Mouse (Mus musculus) CH12.LX (cell line): ENCODE data around the gene Cwc22. TPM values are rescaled to one million over a fixed set of nuclear protein-coding genes. Genes with fewer than 3 reads are reported as not detected.

Source experiments
- DNase-seq: peaks from one replicate; pipeline ENCODE4 v3.0.0-alpha.2; 2013; ENCODE audit errors: extremely low read depth
- H3K27ac ChIP-seq: 2 replicates; pipeline ENCODE4 v1.5.1; 2012; ENCODE audit warnings: low read depth, mild to moderate bottlenecking, control low read depth, moderate library complexity; ENCODE audit not compliant: insufficient read depth
- H3K27me3 ChIP-seq: replicated peaks from 2 replicates; pipeline ENCODE3; 2012; ENCODE audit warnings: inconsistent platforms
- H3K36me3 ChIP-seq, 2 experiments: replicated peaks in 1 of 2; 2 replicates each; pipeline versions ENCODE3 to v1.6.1; 2012; ENCODE audit warnings: inconsistent platforms in 1 of 2, low read length in 1 of 2, mild to moderate bottlenecking in 1 of 2, mixed read lengths in 1 of 2, moderate library complexity in 1 of 2; ENCODE audit not compliant: control insufficient read depth in 1 of 2, insufficient read depth in 1 of 2
- H3K4me1 ChIP-seq, 2 experiments: 2 replicates each; pipeline ENCODE4 v1.6.1; 2012; ENCODE audit warnings: inconsistent platforms in 1 of 2, moderate library complexity in 1 of 2; ENCODE audit not compliant: insufficient read depth in 2 of 2, control insufficient read depth in 1 of 2
- H3K4me2 ChIP-seq: 2 replicates; pipeline ENCODE4 v1.6.1; 2012; ENCODE audit warnings: low read depth, mild to moderate bottlenecking, control low read depth; ENCODE audit not compliant: poor library complexity, insufficient read depth, severe bottlenecking
- H3K4me3 ChIP-seq, 3 experiments: fragments of 150-350 bp in 1 of 3; sonication (generic) in 1 of 3; replicated peaks in 1 of 3; 2 replicates each; pipeline versions ENCODE3 to v1.5.1; 2011 to 2012; ENCODE audit warnings: low read depth in 2 of 3, low read length in 2 of 3, mild to moderate bottlenecking in 2 of 3, moderate library complexity in 2 of 3, control low read depth in 1 of 3, improper control_type of control experiment in 1 of 3, inconsistent platforms in 1 of 3, mixed read lengths in 1 of 3; ENCODE audit not compliant: poor library complexity in 1 of 3
- H3K79me2 ChIP-seq: replicated peaks from 2 replicates; pipeline ENCODE4 v1.6.1; 2012; ENCODE audit warnings: mild to moderate bottlenecking, moderate library complexity; ENCODE audit not compliant: control insufficient read depth, poor library complexity, insufficient read depth, severe bottlenecking; ENCODE audit errors: extremely low read depth
- H3K9ac ChIP-seq: 2 replicates; pipeline ENCODE4 v1.6.1; 2012; ENCODE audit warnings: low read depth, mild to moderate bottlenecking, control low read depth, moderate library complexity; ENCODE audit not compliant: insufficient read depth
- H3K9me3 ChIP-seq: replicated peaks from 2 replicates; pipeline ENCODE3; 2012; ENCODE audit warnings: low read length, inconsistent platforms, mixed read lengths
- CTCF ChIP-seq, 2 experiments: IDR thresholded peaks in 1 of 2; conservative IDR thresholded peaks in 1 of 2; 2 replicates each; pipeline ENCODE4 v1.5.1; 2011 to 2012; ENCODE audit warnings: low read depth in 2 of 2, low read length in 2 of 2, improper control_type of control experiment in 1 of 2, inconsistent platforms in 1 of 2, mild to moderate bottlenecking in 1 of 2, moderate library complexity in 1 of 2
- E2F4 ChIP-seq: IDR thresholded peaks from 2 replicates; pipeline ENCODE4 v1.6.1; 2011; ENCODE audit warnings: low read depth, low read length, improper control_type of control experiment; ENCODE audit not compliant: insufficient replicate concordance
- EP300 ChIP-seq: IDR thresholded peaks from 2 replicates; pipeline ENCODE4 v1.6.1; 2011; ENCODE audit warnings: low read length, improper control_type of control experiment
- HCFC1 ChIP-seq: IDR thresholded peaks from 2 replicates; pipeline ENCODE4 v1.6.1; 2012; ENCODE audit warnings: low read depth, mild to moderate bottlenecking, inconsistent platforms, low read length, improper control_type of control experiment
- IRF4 ChIP-seq: IDR thresholded peaks from 2 replicates; pipeline ENCODE4 v1.6.1; 2014; ENCODE audit warnings: low read depth, mild to moderate bottlenecking, inconsistent platforms, low read length, improper control_type of control experiment
- JUND ChIP-seq: conservative IDR thresholded peaks from 2 replicates; pipeline ENCODE4 v1.6.1; 2011; ENCODE audit warnings: low read depth, low read length, improper control_type of control experiment
- KAT2A ChIP-seq: IDR thresholded peaks from 2 replicates; pipeline ENCODE4 v1.6.1; 2012; ENCODE audit warnings: low read length, improper control_type of control experiment, inconsistent platforms; ENCODE audit not compliant: insufficient replicate concordance
- MXI1 ChIP-seq: IDR thresholded peaks from 2 replicates; pipeline ENCODE4 v1.6.1; 2011; ENCODE audit warnings: mild to moderate bottlenecking, low read depth, low read length, improper control_type of control experiment
- NELFE ChIP-seq: IDR thresholded peaks from 2 replicates; pipeline ENCODE4 v1.6.1; 2011; ENCODE audit warnings: low read depth, low read length, improper control_type of control experiment
- NRF1 ChIP-seq: IDR thresholded peaks from 2 replicates; pipeline ENCODE4 v1.6.1; 2014; ENCODE audit warnings: low read depth, mild to moderate bottlenecking, inconsistent platforms, low read length, improper control_type of control experiment, moderate library complexity
- POLR2A ChIP-seq: IDR thresholded peaks from 2 replicates; pipeline ENCODE4 v1.6.1; 2011; ENCODE audit warnings: low read depth, mild to moderate bottlenecking, improper control_type of control experiment, low read length
- RAD21 ChIP-seq: IDR thresholded peaks from 2 replicates; pipeline ENCODE4 v1.6.1; 2011; ENCODE audit warnings: low read depth, mild to moderate bottlenecking, low read length, improper control_type of control experiment, moderate library complexity
- RCOR1 ChIP-seq: conservative IDR thresholded peaks from 2 replicates; pipeline ENCODE4 v1.6.1; 2012; ENCODE audit warnings: low read depth, mild to moderate bottlenecking, inconsistent platforms, low read length, improper control_type of control experiment
- SIN3A ChIP-seq: IDR thresholded peaks from 2 replicates; pipeline ENCODE4 v1.6.1; 2012; ENCODE audit warnings: low read length, improper control_type of control experiment, inconsistent platforms
- ZMIZ1 ChIP-seq: IDR thresholded peaks from 2 replicates; pipeline ENCODE4 v1.6.1; 2012; ENCODE audit warnings: low read depth, mild to moderate bottlenecking, inconsistent platforms, low read length, improper control_type of control experiment
- ZNF384 ChIP-seq: IDR thresholded peaks from 2 replicates; pipeline ENCODE4 v1.6.1; 2012; ENCODE audit warnings: low read depth, low read length, improper control_type of control experiment, inconsistent platforms
- dilution Hi-C: fragments of 300-500 bp; cut with MboI; formaldehyde crosslinking; loops from 2 replicates; pipeline ENCODE4 v1.14.3; 2020; ENCODE audit warnings: low sequenced_read_pairs; ENCODE audit not compliant: extremely low pct_unique_long_range_greater_than_20kb, extremely low pct_ligation_motif_present
- in situ Hi-C: fragments of 300-500 bp; cut with MboI; formaldehyde crosslinking; loops from 3 replicates; pipeline ENCODE4 v1.14.3; 2019; ENCODE audit warnings: low sequenced_read_pairs, low pct_ligation_motif_present, low pct_unique_long_range_greater_than_20kb, mixed read lengths
- polyA plus RNA-seq: library from polyadenylated mRNA; unstranded; fragments of >175 nt; gene quantifications from 2 replicates; pipeline ENCODE4 v1.2.1, GENCODE M21; 2012; ENCODE audit warnings: low read depth; ENCODE audit not compliant: insufficient read length
- total RNA-seq, 2 experiments: library from RNA; depleted of rRNA; stranded (reverse); fragments of 300-350 nt in 1 of 2; fragments of >200 nt in 1 of 2; gene quantifications; 2 replicates each; pipeline ENCODE4 v1.2.3; 2012 to 2014

Gene Cwc22
- total and polyA plus RNA-seq, 3 experiments = 51.3 to 74.5 (median 53.2) TPM

DNA sequence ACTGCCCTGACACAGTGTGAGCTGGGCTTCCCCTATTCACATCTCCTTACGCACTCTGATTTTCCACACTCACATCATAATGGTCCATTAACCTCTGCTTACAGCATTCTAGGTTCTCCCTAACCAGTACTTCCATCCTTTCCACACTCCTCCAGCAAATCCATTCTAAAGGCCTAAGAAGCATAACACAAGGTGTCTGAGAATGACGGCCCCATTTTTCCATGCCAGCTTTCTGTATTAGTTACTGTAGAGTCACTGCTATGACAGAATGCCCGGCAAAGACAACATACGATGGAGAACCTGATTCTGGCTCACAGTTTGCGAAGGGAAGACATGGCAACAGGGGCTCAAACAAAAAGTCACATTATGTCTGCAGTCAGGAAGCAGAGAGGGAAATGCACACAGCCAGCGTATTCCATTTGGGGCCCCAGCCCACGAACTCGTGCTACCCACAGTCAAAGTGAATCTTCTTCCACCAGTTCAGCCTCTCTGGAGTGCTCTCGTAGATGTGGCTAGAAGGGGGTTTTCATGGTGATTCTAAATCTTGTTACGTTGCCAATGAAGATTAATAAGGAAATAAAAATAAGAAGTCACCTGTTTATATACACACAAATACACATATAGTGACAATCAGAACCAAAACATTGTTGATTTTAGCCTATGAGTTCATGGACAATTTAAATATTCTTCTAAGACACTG is 68.9 kb downstream of the Cwc22 start:
- in situ Hi-C loops (no loop called here), dilution Hi-C loops (no loop called here)
- H3K4me2 ChIP-seq = no peak overlapping the region
- no peaks in the 10 kb centered on the region for H3K27me3 ChIP-seq
- DNase-seq = no peak
- H3K36me3 ChIP-seq = no peaks in the 10 kb centered on the region
- no peak overlapping the region for H3K9ac ChIP-seq
- H3K4me1 ChIP-seq = no peaks in the 10 kb centered on the region
- no peaks in the 10 kb centered on the region for H3K9me3 ChIP-seq
- no peaks in the 10 kb centered on the region for H3K79me2 ChIP-seq
- H3K4me3 ChIP-seq = no peak overlapping the region
- TF ChIP-seq HCFC1 = no peak
- TF ChIP-seq E2F4 = no peak
- no peak for TF ChIP-seq IRF4
- no peak for TF ChIP-seq SIN3A
- TF ChIP-seq NELFE = no peak
- TF ChIP-seq ZNF384 = no peak
- no peak for TF ChIP-seq CTCF (conservative IDR thresholded peaks at IDR 0.05 in 1 of 2, IDR thresholded peaks at IDR 0.05 in 1 of 2; ENCODE audit: low read depth in 2 of 2, low read length in 2 of 2)
- no peak for TF ChIP-seq JUND
- no peak for TF ChIP-seq NRF1
- no peak for TF ChIP-seq EP300
- TF ChIP-seq RCOR1 = no peak
- H3K27ac ChIP-seq = no peak overlapping the region

DNA sequence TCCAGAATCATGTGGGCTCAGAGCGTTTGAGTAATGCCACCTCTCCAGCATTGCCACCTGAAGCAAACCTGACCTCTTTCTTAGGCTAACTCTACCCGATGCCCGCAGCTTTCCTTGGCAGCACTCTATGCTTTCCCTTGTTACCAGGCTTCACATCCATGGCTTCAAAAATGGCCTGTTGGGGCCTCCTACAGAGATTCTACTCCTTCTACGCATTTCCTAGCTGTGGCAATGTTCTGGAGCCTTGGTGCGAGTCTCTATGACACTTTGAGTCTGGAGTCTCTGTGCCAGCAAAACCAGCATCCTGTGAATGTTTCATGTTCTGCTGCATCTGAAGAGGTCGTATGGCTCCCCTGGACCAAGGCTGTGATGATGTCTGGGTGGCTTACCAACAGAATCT is 69.8 kb downstream of the Cwc22 start:
- Histone ChIP-seq H3K36me3 (no peaks in the 10 kb centered on the region), H3K79me2 (no peaks in the 10 kb centered on the region), H3K9me3 (no peaks in the 10 kb centered on the region), H3K27ac (no peak overlapping the region), H3K4me1 (no peaks in the 10 kb centered on the region), H3K9ac (no peak overlapping the region), H3K4me3 (no peak overlapping the region), H3K4me2 (no peak overlapping the region), H3K27me3 (no peaks in the 10 kb centered on the region)
- no peak for DNase-seq
- TF ChIP-seq RAD21 (no peak), HCFC1 (no peak), ZMIZ1 (no peak), MXI1 (no peak), KAT2A (no peak), NRF1 (no peak), POLR2A (no peak)
- dilution Hi-C loops (no loop called here), in situ Hi-C loops (no loop called here)
